Mouse (Mus musculus) MEL (cell line): Measurements from ENCODE around the gene Adgrl4. TPM values are rescaled to one million over a fixed set of nuclear protein-coding genes. Genes with fewer than 3 reads are reported as not detected.

Experiments used
- DNase-seq: peaks from one replicate; pipeline ENCODE4 v3.0.0; 2011; ENCODE audit warnings: low read depth, low spot score
- H3K27ac ChIP-seq: 2 replicates; pipeline ENCODE4 v1.5.1; 2012; ENCODE audit warnings: low read depth, mild to moderate bottlenecking, control low read depth, low read length, moderate library complexity; ENCODE audit not compliant: control insufficient read depth
- H3K27me3 ChIP-seq, 2 experiments: fragments of 150-350 bp in 1 of 2; sonication (generic) in 1 of 2; 2 replicates each; pipeline ENCODE4 v1.6.1; 2012; ENCODE audit warnings: low read length in 2 of 2, mild to moderate bottlenecking in 2 of 2, improper control_type of control experiment in 1 of 2, moderate library complexity in 1 of 2; ENCODE audit not compliant: insufficient read depth in 2 of 2, control insufficient read depth in 1 of 2
- H3K36me3 ChIP-seq, 2 experiments: 2 replicates each; pipeline ENCODE4 v1.6.1; 2012 to 2014; ENCODE audit warnings: low read length in 2 of 2, improper control_type of control experiment in 1 of 2, inconsistent platforms in 1 of 2, mild to moderate bottlenecking in 1 of 2; ENCODE audit not compliant: insufficient read depth in 2 of 2, control insufficient read depth in 1 of 2
- H3K4me1 ChIP-seq, 2 experiments: fragments of 150-350 bp in 1 of 2; sonication (generic) in 1 of 2; 2 replicates each; pipeline ENCODE4 v1.6.1; 2012; ENCODE audit warnings: low read length in 2 of 2, improper control_type of control experiment in 1 of 2, mild to moderate bottlenecking in 1 of 2; ENCODE audit not compliant: insufficient read depth in 2 of 2, control insufficient read depth in 1 of 2
- H3K4me3 ChIP-seq, 2 experiments: fragments of 150-350 bp in 1 of 2; sonication (generic) in 1 of 2; 2 replicates each; pipeline ENCODE4 v1.5.1; 2012; ENCODE audit warnings: low read depth in 2 of 2, low read length in 2 of 2, mild to moderate bottlenecking in 2 of 2, moderate library complexity in 2 of 2, control low read depth in 1 of 2, improper control_type of control experiment in 1 of 2; ENCODE audit not compliant: control insufficient read depth in 1 of 2, insufficient read depth in 1 of 2
- H3K79me2 ChIP-seq: 2 replicates; pipeline ENCODE4 v1.6.1; 2012; ENCODE audit warnings: mild to moderate bottlenecking, low read length, moderate library complexity; ENCODE audit not compliant: control insufficient read depth, poor library complexity, insufficient read depth
- H3K9ac ChIP-seq: 2 replicates; pipeline ENCODE4 v1.6.1; 2012; ENCODE audit warnings: low read depth, mild to moderate bottlenecking, control low read depth, low read length, moderate library complexity; ENCODE audit not compliant: control insufficient read depth, poor library complexity, severe bottlenecking
- H3K9me3 ChIP-seq: fragments of 150-350 bp; sonication (generic); replicated peaks from 2 replicates; pipeline ENCODE4 v1.6.1; 2012; ENCODE audit warnings: mild to moderate bottlenecking, low read length, improper control_type of control experiment, moderate library complexity; ENCODE audit not compliant: insufficient read depth
- BHLHE40 ChIP-seq: IDR thresholded peaks from 2 replicates; pipeline ENCODE4 v1.6.1; 2012; ENCODE audit warnings: low read depth, mild to moderate bottlenecking, inconsistent platforms, low read length, improper control_type of control experiment, borderline replicate concordance
- CHD1 ChIP-seq: IDR thresholded peaks from 2 replicates; pipeline ENCODE4 v1.6.1; 2012; ENCODE audit warnings: low read depth, mild to moderate bottlenecking, inconsistent platforms, low read length, improper control_type of control experiment
- CTCF ChIP-seq, 3 experiments: IDR thresholded peaks in 2 of 3; conservative IDR thresholded peaks in 1 of 3; 2 replicates each; pipeline ENCODE4 v1.5.1; 2011 to 2012; ENCODE audit warnings: low read length in 3 of 3, low read depth in 2 of 3, mild to moderate bottlenecking in 2 of 3, improper control_type of control experiment in 1 of 3, inconsistent platforms in 1 of 3, mixed read lengths in 1 of 3, moderate library complexity in 1 of 3; ENCODE audit not compliant: control insufficient read depth in 1 of 3, insufficient read depth in 1 of 3, poor library complexity in 1 of 3, severe bottlenecking in 1 of 3
- GATA1 ChIP-seq: IDR thresholded peaks from 2 replicates; pipeline ENCODE4 v1.6.1; 2011; ENCODE audit warnings: low read depth, low read length, improper control_type of control experiment
- HCFC1 ChIP-seq: IDR thresholded peaks from 2 replicates; pipeline ENCODE4 v1.6.1; 2012; ENCODE audit warnings: low read depth, mild to moderate bottlenecking, inconsistent platforms, low read length, improper control_type of control experiment, moderate library complexity
- JUND ChIP-seq: IDR thresholded peaks from 2 replicates; pipeline ENCODE4 v1.6.1; 2011; ENCODE audit warnings: low read depth, mild to moderate bottlenecking, improper control_type of control experiment, low read length
- KAT2A ChIP-seq: conservative IDR thresholded peaks from 2 replicates; pipeline ENCODE4 v1.6.1; 2012; ENCODE audit warnings: low read depth, low read length, improper control_type of control experiment, inconsistent platforms
- MAFK ChIP-seq: IDR thresholded peaks from 2 replicates; pipeline ENCODE4 v1.6.1; 2011; ENCODE audit warnings: low read depth, mild to moderate bottlenecking, low read length, improper control_type of control experiment, borderline replicate concordance
- MAX ChIP-seq: IDR thresholded peaks from 2 replicates; pipeline ENCODE4 v1.6.1; 2011; ENCODE audit warnings: low read length, improper control_type of control experiment
- MEF2A ChIP-seq: IDR thresholded peaks from 2 replicates; pipeline ENCODE4 v1.6.1; 2014; ENCODE audit warnings: low read depth, mild to moderate bottlenecking, inconsistent platforms, low read length, improper control_type of control experiment; ENCODE audit not compliant: poor library complexity, insufficient replicate concordance, severe bottlenecking; ENCODE audit errors: extremely low read depth
- MXI1 ChIP-seq: IDR thresholded peaks from 2 replicates; pipeline ENCODE4 v1.6.1; 2011; ENCODE audit warnings: mild to moderate bottlenecking, low read depth, low read length, improper control_type of control experiment
- MYB ChIP-seq: IDR thresholded peaks from 2 replicates; pipeline ENCODE4 v1.6.1; 2011; ENCODE audit warnings: mild to moderate bottlenecking, low read depth, low read length, improper control_type of control experiment
- MYC ChIP-seq: IDR thresholded peaks from 2 replicates; pipeline ENCODE4 v1.6.1; 2011; ENCODE audit warnings: low read depth, mild to moderate bottlenecking, low read length, improper control_type of control experiment, moderate library complexity
- NRF1 ChIP-seq: IDR thresholded peaks from 2 replicates; pipeline ENCODE4 v1.6.1; 2014; ENCODE audit warnings: low read depth, mild to moderate bottlenecking, inconsistent platforms, low read length, improper control_type of control experiment, moderate library complexity; ENCODE audit not compliant: poor library complexity, insufficient read depth, severe bottlenecking
- POLR2A ChIP-seq, 2 experiments: IDR thresholded peaks; 2 replicates each; pipeline ENCODE4 v1.6.1; 2011 to 2012; ENCODE audit warnings: low read length in 2 of 2, mild to moderate bottlenecking in 2 of 2, control low read depth in 1 of 2, improper control_type of control experiment in 1 of 2, low read depth in 1 of 2, moderate library complexity in 1 of 2; ENCODE audit not compliant: control insufficient read depth in 1 of 2, insufficient read depth in 1 of 2, poor library complexity in 1 of 2
- POLR2AphosphoS2 ChIP-seq: IDR thresholded peaks from 2 replicates; pipeline ENCODE4 v1.6.1; 2011; ENCODE audit warnings: low read length, improper control_type of control experiment
- POLR2AphosphoS5 ChIP-seq: IDR thresholded peaks from 2 replicates; pipeline ENCODE4 v1.6.1; 2012; ENCODE audit warnings: low read depth, borderline replicate concordance, mild to moderate bottlenecking, inconsistent platforms, low read length, moderate library complexity, mixed read lengths
- RCOR1 ChIP-seq: IDR thresholded peaks from 2 replicates; pipeline ENCODE4 v1.6.1; 2012; ENCODE audit warnings: low read depth, mild to moderate bottlenecking, inconsistent platforms, low read length, improper control_type of control experiment
- SIN3A ChIP-seq: IDR thresholded peaks from 2 replicates; pipeline ENCODE4 v1.6.1; 2012; ENCODE audit warnings: low read length, improper control_type of control experiment, inconsistent platforms
- SMC3 ChIP-seq: IDR thresholded peaks from 2 replicates; pipeline ENCODE4 v1.6.1; 2011; ENCODE audit warnings: low read depth, low read length, improper control_type of control experiment
- TAL1 ChIP-seq: IDR thresholded peaks from 2 replicates; pipeline ENCODE4 v1.6.1; 2012; ENCODE audit warnings: mild to moderate bottlenecking, inconsistent platforms, low read length, moderate library complexity, mixed read lengths
- TBP ChIP-seq: IDR thresholded peaks from 2 replicates; pipeline ENCODE4 v1.8.0; 2011; ENCODE audit warnings: low read depth, low read length, improper control_type of control experiment
- UBTF ChIP-seq: IDR thresholded peaks from 2 replicates; pipeline ENCODE4 v1.6.1; 2012; ENCODE audit warnings: low read depth, mild to moderate bottlenecking, inconsistent platforms, low read length, improper control_type of control experiment, moderate library complexity, borderline replicate concordance; ENCODE audit not compliant: insufficient read depth
- USF1 ChIP-seq: IDR thresholded peaks from 2 replicates; pipeline ENCODE4 v1.6.1; 2014; ENCODE audit warnings: low read depth, mild to moderate bottlenecking, inconsistent platforms, low read length, improper control_type of control experiment, moderate library complexity
- ZC3H11A ChIP-seq: IDR thresholded peaks from 2 replicates; pipeline ENCODE4 v1.6.1; 2012; ENCODE audit warnings: low read depth, mild to moderate bottlenecking, inconsistent platforms, low read length, improper control_type of control experiment
- ZKSCAN1 ChIP-seq: IDR thresholded peaks from 2 replicates; pipeline ENCODE4 v1.6.1; 2012; ENCODE audit warnings: low read depth, mild to moderate bottlenecking, inconsistent platforms, low read length, improper control_type of control experiment, moderate library complexity
- ZMIZ1 ChIP-seq: IDR thresholded peaks from 2 replicates; pipeline ENCODE4 v1.6.1; 2012; ENCODE audit warnings: low read depth, mild to moderate bottlenecking, inconsistent platforms, low read length, improper control_type of control experiment, moderate library complexity
- ZNF384 ChIP-seq: IDR thresholded peaks from 2 replicates; pipeline ENCODE4 v1.6.1; 2012; ENCODE audit warnings: low read depth, mild to moderate bottlenecking, inconsistent platforms, low read length, improper control_type of control experiment
- polyA plus RNA-seq, 2 experiments: library from polyadenylated mRNA; stranded (reverse) in 1 of 2; unstranded in 1 of 2; fragments of >175 nt in 1 of 2; fragments of >200 nt in 1 of 2; gene quantifications; 2 replicates each; pipeline versions ENCODE4 v1.2.1 to v1.2.4; 2012; ENCODE audit warnings: low replicate concordance in 2 of 2, low read depth in 1 of 2; ENCODE audit not compliant: insufficient read length in 2 of 2, insufficient read depth in 1 of 2, missing spikeins in 1 of 2
- total RNA-seq: library from RNA; depleted of rRNA; stranded (reverse); fragments of 300-350 nt; gene quantifications from 2 replicates; pipeline ENCODE4 v1.2.3, GENCODE M21; 2012; rRNA removed

Adgrl4 gene
- total RNA-seq, result not detected in 2 replicates
- not detected for polyA plus RNA-seq

DNA sequence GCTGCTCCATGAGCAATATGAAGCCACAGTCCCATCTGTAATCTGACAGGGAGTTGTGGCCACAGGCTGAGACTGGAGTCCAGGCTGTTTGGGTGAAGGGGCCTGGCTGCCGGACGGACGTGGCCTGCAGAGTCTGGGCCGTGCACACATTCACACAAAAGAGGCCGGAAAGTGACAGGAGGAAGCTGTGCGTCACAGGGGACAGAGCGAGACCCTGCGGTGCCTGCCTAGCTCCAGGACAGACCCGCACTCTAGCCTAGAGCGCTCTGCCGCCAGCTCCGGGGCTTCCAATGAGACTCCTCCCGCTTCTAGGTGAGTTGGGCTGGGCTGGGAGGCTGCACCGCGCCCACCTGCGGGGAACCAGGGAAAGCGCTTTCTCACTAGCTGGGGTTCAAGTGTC is at the start of gene Adgrl4:
Gene Adgrl4 (plus strand): TSS at position 195 of the 400 bp plus-strand sequence.
- TF ChIP-seq TAL1 (no peak), MEF2A (no peak), CHD1 (no peak), KAT2A (no peak), POLR2AphosphoS5 (no peak), HCFC1 (no peak), UBTF (no peak), TBP (no peak), SMC3 (no peak), NRF1 (no peak), RCOR1 (no peak), MAFK (no peak), MYC (no peak), MAX (no peak), SIN3A (no peak), GATA1 (no peak), ZNF384 (no peak), BHLHE40 (no peak), ZKSCAN1 (no peak)
- TF ChIP-seq, all 39 proteins: peak for 0
- DNase-seq, result no peak
- Histone ChIP-seq H3K27me3 (no peaks in the 10 kb centered on the region), H3K4me3 (no peak within 1 kb of the TSS), H3K9me3 (no peaks in the 10 kb centered on the region), H3K36me3 (no peaks in the 10 kb centered on the region), H3K9ac (no peak within 1 kb of the TSS), H3K27ac (no peak within 1 kb of the TSS), H3K79me2 (no peaks in the 10 kb centered on the region), H3K4me1 (no peaks in the 10 kb centered on the region)

DNA sequence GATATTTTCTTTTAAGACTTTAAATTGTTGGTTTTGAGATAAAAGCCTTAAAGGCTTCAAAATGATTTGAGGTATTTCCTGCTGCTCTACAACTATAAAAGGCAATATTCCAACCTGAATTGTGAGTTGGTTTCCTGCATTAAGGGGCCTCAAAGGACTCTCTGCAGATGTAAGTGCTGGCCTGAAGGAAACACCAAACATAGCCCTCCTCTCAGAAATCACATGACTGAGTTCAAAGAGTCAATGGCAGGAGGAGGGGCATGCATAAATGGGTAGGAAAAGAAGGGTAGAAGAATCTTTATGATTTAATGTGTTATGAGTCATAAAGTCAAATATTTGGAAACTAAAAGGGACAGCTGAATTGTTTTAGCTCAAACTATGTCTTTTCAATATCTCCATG is 46.8 kb upstream of the Adgrl4 start:
- no peak for DNase-seq
- Histone ChIP-seq H3K9ac (no peak overlapping the region), H3K27ac (no peak overlapping the region), H3K36me3 (no peaks in the 10 kb centered on the region), H3K27me3 (no peaks in the 10 kb centered on the region), H3K4me1 (no peaks in the 10 kb centered on the region), H3K9me3 (no peaks in the 10 kb centered on the region), H3K79me2 (no peaks in the 10 kb centered on the region), H3K4me3 (no peak overlapping the region)
- TF ChIP-seq ZC3H11A (no peak), CTCF (IDR thresholded peaks at IDR 0.05 in 2 of 3, conservative IDR thresholded peaks at IDR 0.05 in 1 of 3; ENCODE audit: control insufficient read depth in 1 of 3, insufficient read depth in 1 of 3, low read depth in 2 of 3, low read length in 3 of 3, poor library complexity in 1 of 3, severe bottlenecking in 1 of 3) (no peak), SIN3A (no peak), KAT2A (no peak), HCFC1 (no peak), CHD1 (no peak), MYC (no peak), MAX (no peak), POLR2A (IDR thresholded peaks at IDR 0.05; ENCODE audit: control insufficient read depth in 1 of 2, insufficient read depth in 1 of 2, low read depth in 1 of 2, low read length in 2 of 2, poor library complexity in 1 of 2) (no peak), ZMIZ1 (no peak), USF1 (no peak), MYB (no peak), ZNF384 (no peak), MXI1 (no peak), RCOR1 (no peak), ZKSCAN1 (no peak), SMC3 (no peak), MAFK (no peak), POLR2AphosphoS2 (no peak), JUND (no peak)
